Mouse (Mus musculus): ENCODE data around the gene Psen2.

GRCm38 (mm10) chr1:180184768-180185167 is 78.5 kb downstream of the Psen2 start:
- TF ChIP-seq ZNF384 (IDR thresholded peaks at IDR 0.05; ENCODE audit: low read depth, low read length) (no peak), CHD2 (IDR thresholded peaks at IDR 0.05; ENCODE audit: low read depth, low read length) (no peak)

All from ES-E14 (cell line).